Mouse (Mus musculus) forebrain, embryonic 14.5 days (tissue): ENCODE measurements around the gene Gorasp1. TPM values are rescaled to one million over a fixed set of nuclear protein-coding genes. Genes with fewer than 3 reads are reported as not detected.

ENCODE experiments used
- ATAC-seq: fragments of 200-750 bp; cut with Nextera tagmentation; 2 replicates; pipeline ENCODE4 v1.8.0; 2017; ENCODE audit warnings: mild to moderate bottlenecking, moderate library complexity
- DNase-seq: peaks from one replicate; pipeline ENCODE4 v3.0.0-alpha.2; 2015; ENCODE audit warnings: low spot score
- H3K27ac ChIP-seq: fragments of 300-500 bp; sonication (generic); 2 replicates; pipeline ENCODE4 v1.5.1; 2014; ENCODE audit warnings: low read depth, mild to moderate bottlenecking, control low read depth, low read length, moderate library complexity
- H3K27me3 ChIP-seq: fragments of 300-500 bp; sonication (generic); replicated peaks from 2 replicates; pipeline ENCODE4 v1.6.1; 2014; ENCODE audit warnings: low read length, control low read depth, mixed read lengths; ENCODE audit not compliant: control insufficient read depth, insufficient read depth
- H3K36me3 ChIP-seq: fragments of 300-500 bp; sonication (generic); 2 replicates; pipeline ENCODE4 v1.6.1; 2014; ENCODE audit warnings: low read length, control low read depth; ENCODE audit not compliant: control insufficient read depth, insufficient read depth
- H3K4me1 ChIP-seq: fragments of 300-500 bp; sonication (generic); 2 replicates; pipeline ENCODE4 v1.6.1; 2014; ENCODE audit warnings: antibody characterized with exemption, low read length, control low read depth; ENCODE audit not compliant: control insufficient read depth, insufficient read depth
- H3K4me2 ChIP-seq: fragments of 300-500 bp; sonication (generic); 2 replicates; pipeline ENCODE4 v1.6.1; 2014; ENCODE audit warnings: mild to moderate bottlenecking, control low read depth, low read length
- H3K4me3 ChIP-seq: fragments of 300-500 bp; sonication (generic); 2 replicates; pipeline ENCODE4 v1.5.1; 2014; ENCODE audit warnings: low read depth, low read length, control low read depth
- H3K9ac ChIP-seq: fragments of 300-500 bp; sonication (generic); 2 replicates; pipeline ENCODE4 v1.6.1; 2014; ENCODE audit warnings: mild to moderate bottlenecking, low read length, control low read depth, moderate library complexity
- H3K9me3 ChIP-seq: fragments of 300-500 bp; sonication (generic); replicated peaks from 2 replicates; pipeline ENCODE4 v1.6.1; 2016; ENCODE audit warnings: low read length, control low read depth, mixed read lengths; ENCODE audit not compliant: control insufficient read depth
- WGBS: fragments of 180-500 bp; shearing (Covaris S2); extraction: QIAGEN DNeasy Blood & Tissue Kit; methylation state at CpG from one replicate; pipeline ENCODE4 v1.1.7; 2014; 5-methylcytosine and 5-hydroxymethylcytosine counted together
- polyA plus RNA-seq: library from polyadenylated mRNA; unstranded; fragments of >200 nt; fragmentation: Nextera tagmentation; extraction: Ambion mirVana; gene quantifications from 2 replicates; pipeline ENCODE4 v1.2.1, GENCODE M21; 2014

The Gorasp1 gene
- polyA plus RNA-seq, 1 experiment from 2014 or later, result 23.7 TPM

GRCm38 (mm10) chr9:119973869-119974520, 36.6 kb upstream of the Gorasp1 start:
- no peaks in the 10 kb centered on the region for H3K36me3 ChIP-seq
- DNase-seq (no peak), ATAC-seq (no peak)
- 93% methylated on average over 27 of the region's 27 CpGs for WGBS
- H3K9ac ChIP-seq, result no peak overlapping the region
- H3K4me2 ChIP-seq, result no peak overlapping the region
- H3K27ac ChIP-seq, result no peak overlapping the region
- H3K9me3 ChIP-seq, result no peaks in the 10 kb centered on the region
- no peak overlapping the region for H3K4me3 ChIP-seq
- peaks cover 25% of the 10 kb centered on the region for H3K4me1 ChIP-seq
- no peaks in the 10 kb centered on the region for H3K27me3 ChIP-seq

- no peak overlapping the region for H3K9ac ChIP-seq
- no peak overlapping the region for H3K27ac ChIP-seq
- H3K36me3 ChIP-seq, result no peaks in the 10 kb centered on the region
- no peak overlapping the region for H3K4me3 ChIP-seq
- 94% methylated on average over 23 of the region's 23 CpGs for WGBS
- no peak for DNase-seq
- ATAC-seq, result no peak
- no peaks in the 10 kb centered on the region for H3K27me3 ChIP-seq
- peaks cover 25% of the 10 kb centered on the region for H3K4me1 ChIP-seq
- no peak overlapping the region for H3K4me2 ChIP-seq
- no peaks in the 10 kb centered on the region for H3K9me3 ChIP-seq
Measured at GRCm38 (mm10) chr9:119973281-119973680, 35.9 kb upstream of the Gorasp1 start.

- H3K36me3 ChIP-seq, result no peaks in the 10 kb centered on the region
- peaks cover 19% of the 10 kb centered on the region for H3K4me1 ChIP-seq
- no peaks in the 10 kb centered on the region for H3K9me3 ChIP-seq
- H3K4me2 ChIP-seq, result no peak overlapping the region
- 88% methylated on average over 12 of the region's 12 CpGs for WGBS
- H3K9ac ChIP-seq, result no peak overlapping the region
- H3K27ac ChIP-seq, result 0 out of 2 replicates have a peak overlapping the region, but pooled peaks have one; percentile 23
- DNase-seq (no peak), ATAC-seq (no peak)
- no peak overlapping the region for H3K4me3 ChIP-seq
- no peaks in the 10 kb centered on the region for H3K27me3 ChIP-seq
Measured at GRCm38 (mm10) chr9:119972582-119972981, 35.2 kb upstream of the Gorasp1 start.

- Histone ChIP-seq H3K9ac (no peak overlapping the region), H3K4me3 (no peak overlapping the region), H3K9me3 (no peaks in the 10 kb centered on the region), H3K27ac (no peak overlapping the region), H3K27me3 (no peaks in the 10 kb centered on the region), H3K4me2 (no peak overlapping the region), H3K4me1 (peaks cover 14% of the 10 kb centered on the region), H3K36me3 (no peaks in the 10 kb centered on the region)
- 85% methylated on average over 10 of the region's 10 CpGs for WGBS
- DNase-seq (no peak), ATAC-seq (no peak)
Measured at GRCm38 (mm10) chr9:119972166-119972565, 34.8 kb upstream of the Gorasp1 start.

GRCm38 (mm10) chr9:119970763-119971656, 33.6 kb upstream of the Gorasp1 start:
- 55% methylated on average over 7 of the region's 7 CpGs for WGBS
- ATAC-seq (peak; percentile 86), DNase-seq (peak; percentile 86)
- Histone ChIP-seq H3K27ac (peak overlapping the region; percentile 91), H3K27me3 (no peaks in the 10 kb centered on the region), H3K4me1 (peaks cover 14% of the 10 kb centered on the region), H3K4me2 (no peak overlapping the region), H3K4me3 (no peak overlapping the region), H3K9ac (peak overlapping the region; percentile 26; the same call in 1 of the 2 replicates), H3K9me3 (no peaks in the 10 kb centered on the region), H3K36me3 (no peaks in the 10 kb centered on the region)

- Histone ChIP-seq H3K9ac (0 out of 2 replicates have a peak overlapping the region, but pooled peaks have one; percentile 25), H3K4me2 (no peak overlapping the region), H3K4me3 (no peak overlapping the region), H3K27ac (peak overlapping the region; percentile 91), H3K4me1 (peaks cover 14% of the 10 kb centered on the region), H3K27me3 (no peaks in the 10 kb centered on the region), H3K9me3 (no peaks in the 10 kb centered on the region), H3K36me3 (no peaks in the 10 kb centered on the region)
- ATAC-seq, result peak; percentile 21; the same call in 1 of the 2 replicates
- no peak for DNase-seq
- WGBS, result 39% methylated on average over 6 of the region's 6 CpGs
Measured at GRCm38 (mm10) chr9:119970221-119970620, 32.9 kb upstream of the Gorasp1 start.

GRCm38 (mm10) chr9:119969811-119970210, 32.4 kb upstream of the Gorasp1 start:
- no peak overlapping the region for H3K9ac ChIP-seq

GRCm38 (mm10) chr9:119966221-119966910, 29.0 kb upstream of the Gorasp1 start:
- WGBS, result 91% methylated on average over 26 of the region's 26 CpGs

More at GRCm38 (mm10) chr9:119969811-119970210, 32.4 kb upstream of the Gorasp1 start:
- Histone ChIP-seq H3K4me3 (no peak overlapping the region), H3K27me3 (no peaks in the 10 kb centered on the region), H3K27ac (peak overlapping the region; percentile 91; the same call in 1 of the 2 replicates), H3K36me3 (no peaks in the 10 kb centered on the region), H3K4me2 (no peak overlapping the region), H3K9me3 (no peaks in the 10 kb centered on the region), H3K4me1 (peaks cover 14% of the 10 kb centered on the region)
- DNase-seq (no peak), ATAC-seq (no peak)
- 88% methylated on average over 7 of the region's 7 CpGs for WGBS

More at GRCm38 (mm10) chr9:119966221-119966910, 29.0 kb upstream of the Gorasp1 start:
- Histone ChIP-seq H3K27ac (no peak overlapping the region), H3K4me3 (no peak overlapping the region), H3K4me1 (peaks cover 10% of the 10 kb centered on the region), H3K36me3 (no peaks in the 10 kb centered on the region), H3K4me2 (no peak overlapping the region), H3K9ac (no peak overlapping the region), H3K9me3 (no peaks in the 10 kb centered on the region), H3K27me3 (no peaks in the 10 kb centered on the region)
- DNase-seq (no peak), ATAC-seq (no peak)
